Mouse (Mus musculus) left cerebral cortex, adult 9 months (tissue): Measurements from ENCODE around the gene Copa.

Source experiments
- DNase-seq, 2 experiments: peaks; one replicate each; pipeline ENCODE4 v3.0.0; 2022; ENCODE audit warnings: low spot score in 2 of 2

The Copa gene

DNA sequence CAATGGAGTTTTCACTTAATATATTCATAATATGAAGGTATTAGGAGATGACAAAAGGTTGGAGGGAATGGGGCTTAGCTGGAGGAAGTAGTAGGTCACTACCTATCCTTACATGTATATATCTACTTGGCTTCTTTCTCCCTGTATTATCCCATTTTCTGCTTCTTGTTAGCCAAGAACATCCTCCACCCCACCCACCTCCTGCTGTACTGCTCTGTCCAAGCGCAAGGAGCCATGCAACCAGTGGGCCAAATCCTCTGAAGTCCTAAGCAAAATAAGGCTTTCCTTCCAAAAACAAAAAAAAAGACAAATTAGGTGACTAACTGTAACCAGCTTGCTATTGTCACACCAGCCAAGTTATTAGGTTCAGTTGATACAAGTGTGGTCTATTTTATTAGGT, 58.5 kb downstream of the Copa start:
- DNase-seq, result no peak

DNA sequence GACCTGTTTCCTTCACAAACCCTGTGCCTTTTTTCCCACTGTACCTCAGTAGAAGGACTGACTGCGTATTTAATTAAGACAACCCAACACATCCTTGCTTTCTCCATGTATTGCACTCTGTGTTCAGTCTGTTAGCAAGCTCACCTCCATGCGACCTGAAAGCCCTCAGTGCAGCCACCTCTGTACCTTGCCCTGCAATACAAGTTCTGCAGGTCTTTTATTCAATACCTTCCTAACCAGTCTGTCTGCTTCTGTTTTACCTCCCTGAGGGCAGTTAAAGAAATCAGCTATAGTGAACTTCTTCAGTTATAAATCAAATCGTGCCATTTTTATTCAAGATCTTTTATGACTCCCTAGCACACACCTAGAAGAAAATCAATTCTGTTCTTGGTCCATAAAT, 59.2 kb downstream of the Copa start:
- DNase-seq, result no peak

DNA sequence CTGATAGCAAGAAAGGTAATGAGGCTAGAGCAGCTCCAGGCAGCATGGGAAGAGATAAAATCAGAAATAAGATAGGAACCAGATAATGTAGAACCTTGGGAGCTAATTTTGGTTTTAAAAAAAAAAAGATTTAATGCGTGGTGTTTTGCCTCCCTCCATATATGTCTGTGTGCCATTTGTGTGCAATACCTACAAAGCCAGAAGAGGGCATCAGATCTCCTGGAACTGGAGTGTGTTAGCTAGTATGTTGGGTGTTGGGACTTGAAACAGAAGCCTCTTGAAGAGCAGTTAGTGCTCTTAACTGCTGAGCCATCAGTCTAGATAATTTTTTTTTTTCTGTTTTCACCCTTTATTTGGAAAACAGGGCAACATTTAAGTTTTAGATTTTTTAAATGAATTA, 61.2 kb downstream of the Copa start:
- DNase-seq, result peak in 1 of 2 experiments; percentile 78

DNA sequence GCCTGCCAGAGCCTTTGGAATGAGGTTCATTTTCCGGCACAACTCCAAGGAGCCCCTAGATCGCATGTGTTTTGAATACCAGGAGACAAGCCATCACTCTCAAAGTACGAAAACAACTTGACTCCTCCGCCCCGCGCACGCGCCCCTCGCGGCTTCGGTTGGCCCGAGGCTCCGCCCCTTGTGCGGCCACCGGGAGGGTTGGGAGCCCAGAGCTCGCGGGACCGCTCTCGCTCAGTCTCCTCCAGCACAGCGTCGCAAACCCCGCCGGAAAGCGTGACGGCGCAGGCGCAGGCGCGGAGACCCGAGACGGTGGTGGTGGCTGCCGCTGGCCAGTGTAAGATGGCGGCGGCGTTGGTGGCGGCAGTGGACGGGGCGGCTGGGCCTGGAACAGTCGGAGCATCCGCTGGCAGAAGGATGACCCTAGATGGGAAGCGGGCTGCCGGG, 65.5 kb downstream of the Copa start, which contains the start of gene Dcaf8:
Gene Dcaf8 (plus strand): TSS at position 250 of the 444 bp plus-strand sequence.
- peak; percentile 89 to 96 for DNase-seq

DNA sequence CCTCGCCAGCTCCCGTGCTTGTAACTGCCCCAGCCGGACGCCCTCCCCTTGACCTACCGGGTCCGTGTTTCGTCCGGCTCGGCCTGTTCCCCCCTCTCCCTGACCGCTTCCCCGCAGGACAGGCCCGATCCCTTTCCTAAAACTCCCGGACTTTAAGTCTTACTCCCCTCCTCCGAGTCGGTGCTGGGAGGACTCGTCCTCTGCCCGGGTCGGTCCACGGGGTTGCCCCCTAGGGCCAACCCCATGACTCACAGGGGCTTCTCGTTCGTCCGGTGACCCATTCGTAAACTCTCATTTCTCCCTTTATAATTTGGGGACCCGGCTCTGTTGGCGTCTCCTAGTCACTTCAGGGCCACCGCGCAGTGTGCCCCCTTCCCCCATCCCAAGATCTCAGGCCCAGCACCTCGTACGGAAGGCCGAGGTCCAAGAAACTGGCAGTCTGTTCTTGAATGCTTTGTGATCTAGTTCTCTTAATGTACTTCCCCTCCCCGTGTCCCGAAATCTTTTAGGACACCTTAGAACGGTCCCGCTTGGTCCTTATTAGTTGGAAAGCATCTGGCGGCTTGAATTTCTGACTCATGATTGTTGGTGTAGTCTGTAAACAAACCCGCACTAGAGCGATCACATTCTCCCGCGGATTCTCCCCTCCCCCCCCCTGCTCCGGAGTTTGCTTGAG, 66.1 kb downstream of the Copa start:
- peak in 1 of 2 experiments; percentile 32 for DNase-seq

DNA sequence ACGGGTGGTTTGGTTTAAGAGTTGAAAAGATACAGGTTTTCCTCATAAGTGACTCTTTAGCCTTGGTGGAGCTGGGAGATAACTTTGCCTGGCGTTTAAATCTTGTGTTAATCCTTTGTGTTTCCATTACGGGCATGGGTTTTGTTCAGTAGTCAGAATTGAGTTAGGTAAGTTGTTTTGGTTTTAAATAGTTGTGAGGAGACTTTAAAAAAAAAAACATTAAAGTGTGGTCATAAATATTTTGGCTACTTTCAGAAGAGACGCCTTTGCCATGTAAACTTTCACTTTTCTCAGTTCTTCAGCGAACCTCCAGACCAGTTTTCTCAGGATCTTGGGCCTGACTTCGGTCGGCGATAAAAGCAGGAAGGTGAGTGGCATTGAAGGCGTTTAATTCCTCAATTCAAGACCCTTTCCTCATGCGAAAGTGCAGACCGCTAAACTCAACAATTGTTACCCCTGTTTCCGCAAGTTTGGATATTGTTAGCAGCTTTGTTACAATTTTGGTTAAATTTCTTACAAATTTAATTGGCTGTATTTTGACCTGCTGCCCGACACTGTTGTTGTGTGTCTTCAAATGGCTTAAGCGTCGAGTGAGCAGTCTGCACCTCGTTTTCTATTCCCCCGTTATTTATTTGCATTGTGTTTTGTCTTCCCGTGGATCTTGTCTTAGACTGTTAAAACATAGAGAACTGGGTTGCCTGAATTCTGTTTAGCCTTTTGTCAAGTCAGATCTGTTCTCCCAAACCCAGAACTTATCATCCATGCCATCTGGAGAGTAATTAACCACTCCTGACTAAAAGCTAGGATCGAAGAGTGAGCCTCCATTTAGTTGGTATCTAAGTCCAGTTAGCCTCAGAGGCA, 66.9 kb downstream of the Copa start:
- no peak for DNase-seq

DNA sequence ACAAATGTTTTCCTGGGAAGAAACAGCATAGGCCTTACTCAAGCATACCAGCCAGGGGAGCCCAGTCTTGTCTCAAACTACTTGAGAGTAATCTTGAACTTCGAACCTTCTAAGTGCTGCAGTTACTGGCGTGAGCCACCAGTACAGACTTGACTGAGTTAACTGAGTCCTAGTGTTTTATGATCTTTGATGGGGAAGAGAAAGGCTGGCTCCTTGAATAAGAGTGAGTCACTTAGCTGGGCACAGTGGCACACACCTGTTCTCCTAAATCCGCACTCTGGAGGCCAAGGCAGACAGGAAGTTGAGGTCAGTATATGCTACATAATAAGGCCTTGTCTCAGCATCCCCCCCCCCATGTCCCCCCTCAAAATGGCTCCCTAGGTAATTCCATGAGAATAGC, 72.2 kb downstream of the Copa start:
- DNase-seq, result no peak

DNA sequence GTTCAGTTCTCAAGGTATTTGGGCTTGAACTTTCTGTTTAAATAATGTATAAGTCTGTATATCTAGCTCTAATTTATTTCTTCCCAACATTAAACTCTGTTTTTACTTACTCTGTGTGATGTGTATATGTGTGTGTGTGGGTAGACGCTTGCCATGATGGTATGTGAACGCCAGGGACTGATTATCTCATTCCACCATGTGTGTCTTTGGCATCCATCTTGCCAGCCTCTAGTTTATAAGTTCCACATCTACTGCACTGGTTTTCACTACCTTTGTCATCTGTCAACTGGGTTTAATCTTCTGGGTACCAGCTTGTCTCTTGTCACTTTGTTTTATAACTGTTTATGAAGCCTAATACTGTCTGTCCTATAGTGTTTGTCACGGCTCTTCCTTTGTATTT, 73.2 kb downstream of the Copa start:
- no peak for DNase-seq

DNA sequence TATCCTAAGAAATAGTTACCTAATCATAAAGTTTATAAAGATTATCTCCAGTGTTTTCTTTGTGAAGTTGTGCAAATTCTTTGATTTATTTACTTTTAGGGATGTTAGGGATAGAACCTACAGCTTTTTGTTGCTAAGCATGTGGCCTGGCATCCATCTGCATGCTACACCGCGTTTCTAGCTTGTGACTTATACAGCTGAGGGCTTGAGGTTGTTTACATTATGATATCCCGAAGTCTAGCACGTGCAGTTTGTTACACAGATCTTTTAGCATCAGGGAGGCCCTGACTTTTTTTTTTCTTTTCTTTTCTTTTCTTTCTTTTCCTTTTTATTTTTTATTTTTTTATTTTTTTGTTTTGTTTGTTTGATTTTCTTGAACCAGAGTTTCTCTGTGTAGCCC, 77.6 kb downstream of the Copa start:
- no peak for DNase-seq

DNA sequence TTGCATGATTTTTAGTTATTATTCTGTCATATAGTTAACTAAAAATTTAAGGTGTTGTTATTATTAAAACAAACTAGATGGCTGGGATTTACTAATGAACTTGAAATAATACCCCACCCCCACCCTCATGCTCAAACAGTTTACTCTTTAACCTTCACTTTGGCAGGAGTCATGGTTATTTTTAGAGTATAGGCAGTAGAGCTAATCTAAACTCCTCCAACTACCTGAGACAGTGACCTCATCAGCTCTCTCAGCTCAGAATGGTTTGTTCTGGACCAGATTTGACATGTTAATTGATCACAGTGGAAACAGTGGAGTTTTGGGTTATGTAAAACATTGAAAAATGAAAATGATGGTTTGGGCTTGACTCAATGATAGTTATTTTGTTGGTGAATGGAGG, 78.2 kb downstream of the Copa start:
- no peak for DNase-seq

DNA sequence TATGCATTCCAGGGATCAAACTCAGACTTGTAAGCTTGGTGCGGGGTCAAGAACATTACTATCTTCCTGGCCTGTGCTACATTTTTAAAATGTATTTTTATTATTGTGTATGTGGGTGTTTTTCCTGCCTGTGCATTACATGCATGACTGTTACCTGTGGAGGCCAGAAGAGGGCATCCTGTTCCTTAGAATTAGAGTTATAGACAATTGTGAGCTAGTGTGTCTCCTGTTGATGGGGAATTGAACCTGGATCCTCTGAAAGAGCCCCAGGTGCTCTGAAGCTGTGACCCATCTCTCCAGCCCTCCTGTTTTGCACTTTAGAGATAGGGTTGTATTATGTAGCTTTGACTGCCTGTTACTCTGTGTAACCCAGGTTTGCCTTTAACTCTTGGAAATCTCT, 79.7 kb downstream of the Copa start:
- peak in 1 of 2 experiments; percentile 66 for DNase-seq

DNA sequence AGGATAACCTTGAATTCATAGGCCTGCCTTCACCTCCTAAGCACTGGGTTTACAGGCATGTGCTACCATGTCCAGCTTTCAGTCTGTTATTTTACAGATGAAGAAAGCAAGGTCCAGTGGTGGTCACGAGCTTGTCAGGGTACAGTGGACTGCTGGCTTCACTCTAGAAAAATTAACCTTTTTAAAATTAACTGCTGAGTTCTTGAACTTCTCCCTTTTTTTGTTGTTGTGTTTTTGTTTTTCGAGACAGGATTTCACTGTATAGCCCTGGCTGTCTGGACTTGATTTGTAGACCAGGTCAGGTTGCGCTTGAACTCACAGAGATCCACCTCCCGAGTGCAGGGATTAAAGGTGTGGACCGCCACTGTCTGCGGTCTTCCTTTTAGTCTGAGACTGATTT, 80.6 kb downstream of the Copa start:
- DNase-seq, result no peak

DNA sequence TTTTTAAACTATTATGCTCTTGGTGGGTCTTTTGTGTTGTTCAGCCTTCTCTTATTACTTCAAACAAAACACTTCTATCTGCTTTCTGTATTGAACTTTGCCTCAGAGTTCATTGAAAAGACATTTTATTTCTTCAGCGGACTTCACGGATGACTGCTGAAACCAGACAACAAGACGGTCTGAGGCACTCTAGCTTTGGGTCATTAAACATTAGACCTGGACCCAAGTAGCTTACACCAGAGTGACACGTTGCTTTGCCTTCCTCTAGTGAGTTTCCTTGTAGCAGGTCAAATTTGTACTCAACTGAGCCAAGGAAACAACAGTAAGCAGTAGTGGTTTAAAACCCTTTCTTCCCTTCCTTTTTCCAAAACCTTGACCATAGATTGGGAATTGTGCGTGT, 85.6 kb downstream of the Copa start:
- DNase-seq, result no peak

DNA sequence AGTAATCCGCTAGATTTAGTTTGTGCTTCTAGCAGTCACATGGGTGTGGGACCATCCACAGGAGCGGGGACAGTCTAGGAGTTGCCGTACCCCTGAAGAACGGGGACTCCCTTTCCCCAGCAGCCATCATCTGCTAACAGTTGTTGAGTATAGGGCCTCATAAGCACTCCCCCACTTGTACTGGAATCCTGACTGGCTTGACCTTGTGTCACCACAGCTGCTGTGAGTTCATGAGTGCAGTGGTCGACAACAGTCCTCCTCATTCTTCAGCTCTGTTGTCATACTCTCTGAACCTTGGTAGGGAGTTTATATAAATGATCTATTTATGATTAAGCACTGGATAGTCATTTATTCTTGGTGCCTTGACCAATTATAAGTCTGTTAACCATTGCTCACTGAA, 87.5 kb downstream of the Copa start:
- DNase-seq, result no peak
